Mouse (Mus musculus): Measurements from ENCODE around the gene Fgfr2. TPM values are rescaled to one million over a fixed set of nuclear protein-coding genes. Genes with fewer than 3 reads are reported as not detected.

Fgfr2 gene
- polyA plus RNA-seq, 1 experiment from 2014 or later: 104 TPM

DNA sequence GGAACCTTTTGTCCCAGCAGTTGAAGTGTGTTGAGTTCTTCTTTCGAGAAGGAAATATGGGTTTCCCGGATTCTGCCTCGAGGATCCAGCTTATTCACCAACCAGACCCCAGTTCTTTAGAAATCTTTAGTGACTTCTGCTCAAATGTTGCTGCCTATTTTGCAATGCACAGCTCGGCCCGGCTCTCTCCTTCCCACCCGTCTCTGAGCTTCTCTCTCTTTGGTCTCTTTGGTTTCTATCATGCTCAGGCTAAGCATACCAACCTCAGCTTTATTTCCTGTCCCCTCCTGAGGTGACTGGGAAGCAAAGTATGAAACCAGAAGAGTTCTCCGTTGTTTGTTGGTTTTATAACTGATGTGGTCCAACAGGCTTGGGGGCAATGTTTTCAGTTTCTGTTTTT lies 2306.9 kb downstream of the Fgfr2 start:
- no peaks in the 10 kb centered on the region for H3K36me3 ChIP-seq
- no peak overlapping the region for H3K27ac ChIP-seq
- ATAC-seq (ENCODE audit: insufficient read depth, low FRiP score, low read depth): no peak
- no peaks in the 10 kb centered on the region for H3K9me3 ChIP-seq
- no peaks in the 10 kb centered on the region for H3K4me1 ChIP-seq
- no peak overlapping the region for H3K4me3 ChIP-seq (replicated peaks)
- H3K9ac ChIP-seq: no peak overlapping the region
- no peaks in the 10 kb centered on the region for H3K27me3 ChIP-seq (replicated peaks)
- whole genome bisulfite sequencing: 83% methylated on average over 7 of the region's 7 CpGs
- H3K4me2 ChIP-seq: no peak overlapping the region

DNA sequence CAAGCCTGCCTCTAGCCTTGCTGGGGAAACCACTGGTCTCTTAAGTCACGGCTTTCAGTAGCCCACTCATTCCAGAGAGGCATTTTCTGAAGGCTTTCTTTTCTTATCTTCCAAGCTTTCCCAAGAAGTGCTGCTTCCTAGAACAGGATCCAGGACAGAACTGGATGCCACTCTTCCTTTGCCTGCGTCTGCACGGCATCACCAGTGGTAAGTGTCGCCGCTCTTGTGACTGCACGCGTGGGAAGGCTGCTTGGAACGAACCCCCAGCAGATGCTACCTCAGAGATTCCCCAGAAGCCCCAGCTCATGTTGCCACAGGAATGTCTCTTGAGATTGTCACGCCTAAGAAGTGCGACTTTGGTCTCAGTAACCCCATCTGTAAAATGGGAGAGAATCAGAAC lies 2307.5 kb downstream of the Fgfr2 start:
- Histone ChIP-seq H3K9ac (no peak overlapping the region), H3K27me3 (replicated peaks) (no peaks in the 10 kb centered on the region), H3K36me3 (no peaks in the 10 kb centered on the region), H3K4me1 (no peaks in the 10 kb centered on the region), H3K9me3 (no peaks in the 10 kb centered on the region), H3K4me2 (no peak overlapping the region), H3K27ac (no peak overlapping the region), H3K4me3 (replicated peaks) (no peak overlapping the region)
- ATAC-seq (ENCODE audit: insufficient read depth, low FRiP score, low read depth): no peak
- 94% methylated on average over 10 of the region's 10 CpGs for WGBS

DNA sequence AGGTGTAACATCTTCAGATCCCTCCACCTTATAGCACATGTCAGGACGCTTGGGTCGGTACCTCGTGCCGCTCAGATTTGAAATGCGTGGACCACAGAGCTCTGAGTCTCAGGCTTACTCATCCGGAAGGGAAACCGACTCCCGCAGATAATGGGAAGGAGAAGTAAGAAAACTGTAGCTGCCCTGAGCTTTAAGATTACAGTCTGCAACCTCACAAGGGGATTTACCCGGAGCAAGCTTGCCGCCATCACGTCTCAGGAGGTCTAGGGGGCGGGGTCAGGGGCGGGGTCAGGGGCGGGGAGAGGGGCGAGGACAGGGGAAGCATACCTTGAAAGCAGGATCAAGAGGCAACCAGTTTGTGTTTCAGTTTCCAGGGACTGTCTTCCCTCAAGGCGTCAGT lies 2310.7 kb downstream of the Fgfr2 start:
- no peaks in the 10 kb centered on the region for H3K36me3 ChIP-seq
- no peak for ATAC-seq (ENCODE audit: insufficient read depth, low FRiP score, low read depth)
- H3K4me3 ChIP-seq (replicated peaks): no peak overlapping the region
- H3K27me3 ChIP-seq (replicated peaks): no peaks in the 10 kb centered on the region
- WGBS: 43% methylated on average over 16 of the region's 16 CpGs
- H3K9ac ChIP-seq: no peak overlapping the region
- H3K27ac ChIP-seq: no peak overlapping the region
- peaks cover 6% of the 10 kb centered on the region; the same call in 1 of the 2 replicates for H3K4me1 ChIP-seq
- no peaks in the 10 kb centered on the region for H3K9me3 ChIP-seq
- H3K4me2 ChIP-seq: no peak overlapping the region

DNA sequence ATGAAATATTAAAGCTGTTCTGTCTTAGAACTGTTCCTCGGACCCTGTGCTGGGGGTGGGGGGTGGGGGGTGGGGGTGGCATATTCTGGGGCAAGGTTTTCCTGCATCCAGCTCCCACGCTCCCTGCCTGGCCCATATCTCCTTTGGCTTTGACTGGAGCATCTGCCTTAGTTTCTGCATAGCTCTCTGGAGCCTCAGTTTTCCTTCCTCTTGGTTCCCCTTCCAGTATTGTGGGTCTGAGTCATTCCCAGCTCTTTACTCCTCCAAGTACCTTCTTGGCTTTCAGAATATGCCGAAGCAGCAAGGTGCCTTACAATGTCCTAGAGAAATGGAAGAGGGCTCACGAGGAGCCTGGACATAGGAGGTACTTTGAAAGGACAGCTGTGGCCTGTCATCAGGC lies 2312.9 kb downstream of the Fgfr2 start:
- no peak overlapping the region for H3K4me3 ChIP-seq (replicated peaks)
- H3K9me3 ChIP-seq: no peaks in the 10 kb centered on the region
- no peaks in the 10 kb centered on the region for H3K27me3 ChIP-seq (replicated peaks)
- no peaks in the 10 kb centered on the region for H3K36me3 ChIP-seq
- no peak overlapping the region for H3K27ac ChIP-seq
- H3K9ac ChIP-seq: no peak overlapping the region
- WGBS: 63% methylated on average over 4 of the region's 4 CpGs
- H3K4me2 ChIP-seq: no peak overlapping the region
- peaks cover 9% of the 10 kb centered on the region; the same call in 1 of the 2 replicates for H3K4me1 ChIP-seq
- ATAC-seq (ENCODE audit: insufficient read depth, low FRiP score, low read depth): no peak

DNA sequence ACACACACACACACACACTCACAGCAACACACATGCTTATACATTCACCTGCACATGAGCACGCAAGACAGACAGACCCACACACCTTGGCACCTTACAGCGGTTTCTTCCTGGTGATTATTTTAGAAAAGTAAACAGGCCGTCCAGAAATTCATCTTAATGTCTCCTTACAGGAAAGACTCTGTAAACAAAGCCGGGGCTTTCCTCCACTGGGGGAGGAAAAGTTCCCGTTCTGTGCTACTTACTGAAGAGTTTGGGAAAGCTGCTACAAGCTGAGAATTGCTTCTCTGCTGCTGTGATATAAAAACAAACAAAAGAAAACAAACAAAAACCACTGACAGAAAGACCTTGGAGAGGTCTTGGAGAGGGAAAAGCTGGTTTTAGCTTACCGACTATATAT lies 2314.5 kb downstream of the Fgfr2 start:
- Histone ChIP-seq H3K27me3 (replicated peaks) (no peaks in the 10 kb centered on the region), H3K4me2 (no peak overlapping the region), H3K27ac (peak overlapping the region; percentile 24; the same call in 1 of the 2 replicates), H3K4me1 (peaks cover 9% of the 10 kb centered on the region; the same call in 1 of the 2 replicates), H3K9ac (no peak overlapping the region), H3K9me3 (no peaks in the 10 kb centered on the region), H3K4me3 (replicated peaks) (no peak overlapping the region), H3K36me3 (no peaks in the 10 kb centered on the region)
- no peak for ATAC-seq (ENCODE audit: insufficient read depth, low FRiP score, low read depth)
- WGBS: 13% methylated on average over 6 of the region's 6 CpGs

DNA sequence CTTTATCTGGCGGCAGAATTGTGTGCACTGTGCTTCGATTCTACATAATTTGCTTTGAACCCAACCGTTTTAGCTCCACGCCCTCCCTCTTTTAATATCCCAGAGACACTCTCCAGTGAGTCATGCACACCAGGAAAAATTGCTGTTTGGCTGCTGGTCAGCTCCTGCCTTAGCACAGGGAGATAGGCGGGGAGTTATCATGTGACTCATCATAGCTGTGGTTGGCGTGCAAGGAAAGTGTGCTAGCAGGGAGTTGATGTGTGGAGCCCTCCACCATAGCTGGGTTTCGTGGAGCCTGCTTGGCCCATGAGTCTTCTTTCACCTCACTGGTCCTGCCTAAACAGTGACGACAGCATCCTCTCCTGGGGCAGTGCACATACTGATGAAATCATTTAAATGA lies 2315.4 kb downstream of the Fgfr2 start:
- H3K27me3 ChIP-seq (replicated peaks): no peaks in the 10 kb centered on the region
- no peaks in the 10 kb centered on the region for H3K9me3 ChIP-seq
- H3K4me1 ChIP-seq: peaks cover 9% of the 10 kb centered on the region; the same call in 1 of the 2 replicates
- no peak overlapping the region for H3K27ac ChIP-seq
- peak; percentile 51 for ATAC-seq (ENCODE audit: insufficient read depth, low FRiP score, low read depth)
- no peak overlapping the region for H3K4me3 ChIP-seq (replicated peaks)
- H3K4me2 ChIP-seq: no peak overlapping the region
- H3K9ac ChIP-seq: no peak overlapping the region
- no peaks in the 10 kb centered on the region for H3K36me3 ChIP-seq
- 44% methylated on average over 8 of the region's 8 CpGs for WGBS

DNA sequence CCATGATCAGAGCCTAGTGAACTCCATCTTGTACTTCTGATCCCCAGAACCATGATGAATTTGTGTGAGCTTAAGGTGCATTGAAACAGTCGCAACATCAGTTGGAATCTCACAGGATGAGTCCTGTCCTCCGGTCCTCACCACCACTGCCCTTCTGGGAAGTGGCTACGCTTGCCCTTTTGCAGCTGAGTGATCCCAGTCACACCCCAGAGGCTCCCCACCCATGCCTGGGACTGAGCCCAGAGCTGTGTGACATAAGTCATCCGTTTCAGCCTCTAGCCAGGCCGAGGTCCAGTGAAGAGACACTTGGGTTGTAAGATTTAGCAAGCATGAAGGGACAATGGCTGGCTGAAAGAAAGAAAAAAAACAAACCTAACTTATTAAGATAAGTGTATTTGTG lies 2318.2 kb downstream of the Fgfr2 start:
- H3K4me1 ChIP-seq: peaks cover 15% of the 10 kb centered on the region; the same call in 1 of the 2 replicates
- no peaks in the 10 kb centered on the region for H3K27me3 ChIP-seq (replicated peaks)
- H3K9me3 ChIP-seq: no peaks in the 10 kb centered on the region
- no peak overlapping the region for H3K9ac ChIP-seq
- 87% methylated on average over 5 of the region's 5 CpGs for WGBS
- no peak overlapping the region for H3K27ac ChIP-seq
- H3K4me2 ChIP-seq: no peak overlapping the region
- H3K36me3 ChIP-seq: no peaks in the 10 kb centered on the region
- H3K4me3 ChIP-seq (replicated peaks): no peak overlapping the region
- no peak for ATAC-seq (ENCODE audit: insufficient read depth, low FRiP score, low read depth)

DNA sequence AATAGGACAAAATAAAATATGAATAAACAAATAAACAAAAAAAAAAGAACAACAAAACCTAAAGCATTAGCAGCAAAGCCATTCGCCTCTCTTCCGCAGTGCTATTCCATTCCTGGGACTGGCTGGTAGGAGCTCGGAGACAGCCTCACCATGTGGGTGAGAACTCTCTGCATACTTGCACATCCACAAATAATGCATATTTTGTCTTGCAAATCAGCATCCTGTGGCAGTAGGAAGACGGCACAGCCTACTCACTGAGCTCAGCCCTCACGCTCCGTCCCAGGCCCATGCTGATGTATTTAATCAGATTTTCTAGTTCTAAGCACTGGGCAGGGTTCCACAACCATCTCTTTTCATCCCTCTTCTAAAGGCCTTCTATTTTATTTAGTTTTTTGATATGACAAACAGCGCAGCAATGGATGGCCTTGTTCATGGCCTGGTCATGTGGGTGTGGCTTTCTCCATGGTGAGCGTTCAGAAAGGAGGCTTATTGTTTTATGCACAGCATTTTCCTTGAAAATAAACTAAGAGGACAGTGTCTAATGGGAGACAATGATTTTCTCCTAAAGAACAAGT lies 2319.8 kb downstream of the Fgfr2 start:
- Histone ChIP-seq H3K4me1 (peaks cover 15% of the 10 kb centered on the region; the same call in 1 of the 2 replicates), H3K4me2 (no peak overlapping the region), H3K9me3 (no peaks in the 10 kb centered on the region), H3K4me3 (replicated peaks) (no peak overlapping the region), H3K9ac (no peak overlapping the region), H3K27ac (no peak overlapping the region), H3K36me3 (no peaks in the 10 kb centered on the region), H3K27me3 (replicated peaks) (no peaks in the 10 kb centered on the region)
- ATAC-seq (ENCODE audit: insufficient read depth, low FRiP score, low read depth): no peak
- WGBS: 81% methylated on average over 8 of the region's 8 CpGs

DNA sequence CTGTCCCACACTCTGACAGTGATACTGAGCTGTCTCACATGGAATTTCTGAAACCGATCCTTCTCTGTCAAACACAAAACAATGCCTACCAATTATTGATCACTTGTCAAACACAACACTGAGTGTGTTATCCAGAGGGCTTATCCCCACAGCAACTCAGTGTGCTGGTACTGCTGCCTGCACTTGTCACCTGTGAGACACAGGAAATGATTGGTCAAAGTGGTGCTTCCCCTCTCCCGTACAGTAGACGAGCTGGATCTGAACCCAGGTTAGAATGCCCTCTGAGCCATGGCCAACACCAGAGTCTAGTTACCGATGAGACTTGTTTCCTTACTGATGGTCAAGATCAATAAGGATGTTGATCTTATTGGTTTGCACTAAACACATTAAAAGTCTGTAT lies 2321.3 kb downstream of the Fgfr2 start:
- H3K4me3 ChIP-seq (replicated peaks): no peak overlapping the region
- no peaks in the 10 kb centered on the region for H3K36me3 ChIP-seq
- no peaks in the 10 kb centered on the region for H3K27me3 ChIP-seq (replicated peaks)
- 0 out of 2 replicates have a peak, but pooled peaks cover 6% of the 10 kb centered on the region for H3K4me1 ChIP-seq
- H3K9me3 ChIP-seq: no peaks in the 10 kb centered on the region
- no peak overlapping the region for H3K27ac ChIP-seq
- H3K9ac ChIP-seq: no peak overlapping the region
- H3K4me2 ChIP-seq: no peak overlapping the region
- WGBS: 76% methylated on average over 4 of the region's 4 CpGs
- no peak for ATAC-seq (ENCODE audit: insufficient read depth, low FRiP score, low read depth)

DNA sequence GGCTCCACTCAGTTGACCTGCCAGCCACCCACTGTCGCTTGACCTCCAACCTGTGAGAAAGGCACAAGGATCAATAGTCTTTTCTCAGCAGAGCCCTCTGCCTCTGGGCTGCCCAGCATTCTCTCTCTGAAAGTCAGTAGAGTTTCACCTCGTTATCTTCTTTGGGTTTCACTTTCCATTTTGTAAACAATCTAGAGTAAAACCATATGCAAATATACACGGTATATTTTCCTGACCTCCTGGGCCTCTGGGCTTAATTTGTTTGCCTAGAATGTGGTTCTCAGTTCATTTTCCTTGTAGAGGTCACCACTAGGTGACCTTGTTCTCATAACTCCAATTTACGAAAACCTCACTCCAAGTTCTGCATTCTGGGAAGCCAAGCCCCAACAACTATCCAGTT lies 2322.5 kb downstream of the Fgfr2 start:
- 33% methylated on average over 4 of the region's 4 CpGs for WGBS
- no peaks in the 10 kb centered on the region for H3K9me3 ChIP-seq

DNA sequence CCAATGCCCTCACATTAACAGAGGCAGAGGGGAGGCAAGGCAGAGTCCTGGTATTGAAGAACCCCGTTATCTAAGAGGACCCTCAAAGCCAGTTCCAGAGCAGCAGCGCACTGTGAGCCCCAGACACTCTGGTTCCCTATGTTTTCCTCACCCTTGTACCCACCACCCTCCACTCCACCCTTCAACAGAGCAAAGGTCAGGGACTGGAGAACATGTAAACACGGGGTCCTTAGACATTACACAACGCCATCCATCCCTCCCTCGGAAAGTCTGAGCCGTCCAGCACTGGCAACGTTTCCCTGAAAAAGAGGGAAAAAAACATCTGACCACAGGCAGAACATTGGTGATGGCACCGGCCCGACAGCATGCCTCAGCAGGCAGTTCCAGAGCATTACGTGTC lies 2323.7 kb downstream of the Fgfr2 start:
- WGBS: 65% methylated on average over 10 of the region's 10 CpGs
- no peak overlapping the region for H3K9ac ChIP-seq
- no peaks in the 10 kb centered on the region for H3K36me3 ChIP-seq
- no peak overlapping the region for H3K4me2 ChIP-seq
- no peak overlapping the region for H3K4me3 ChIP-seq (replicated peaks)
- no peak for ATAC-seq (ENCODE audit: insufficient read depth, low FRiP score, low read depth)
- H3K27ac ChIP-seq: no peak overlapping the region
- 0 out of 2 replicates have a peak, but pooled peaks cover 6% of the 10 kb centered on the region for H3K4me1 ChIP-seq
- no peaks in the 10 kb centered on the region for H3K9me3 ChIP-seq
- H3K27me3 ChIP-seq (replicated peaks): no peaks in the 10 kb centered on the region

More for the DNA sequence above, 2322.5 kb downstream of the Fgfr2 start:
- Histone ChIP-seq H3K4me2 (no peak overlapping the region), H3K4me1 (0 out of 2 replicates have a peak, but pooled peaks cover 6% of the 10 kb centered on the region), H3K4me3 (replicated peaks) (no peak overlapping the region), H3K27ac (no peak overlapping the region), H3K27me3 (replicated peaks) (no peaks in the 10 kb centered on the region), H3K9ac (no peak overlapping the region), H3K36me3 (no peaks in the 10 kb centered on the region)
- no peak for ATAC-seq (ENCODE audit: insufficient read depth, low FRiP score, low read depth)

DNA sequence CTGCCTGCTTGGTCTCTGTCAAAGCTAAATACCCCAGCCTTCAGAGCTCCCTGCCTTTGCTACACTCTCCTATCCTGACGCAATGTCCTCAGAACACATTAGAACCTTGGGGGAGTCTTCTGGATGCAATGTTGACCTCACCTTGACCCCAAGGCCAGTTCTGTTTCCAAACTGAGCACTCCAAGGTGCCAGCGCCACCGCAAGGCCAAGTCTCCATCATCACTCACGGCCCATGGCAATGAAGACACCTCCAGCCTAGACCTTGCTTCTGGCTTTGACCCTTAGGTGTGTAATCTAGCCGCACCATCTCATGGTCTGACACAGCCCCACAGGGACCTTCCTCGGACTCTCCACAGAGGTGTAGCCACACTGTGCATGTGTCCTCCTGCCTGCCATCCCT lies 2325.6 kb downstream of the Fgfr2 start:
- Histone ChIP-seq H3K9ac (no peak overlapping the region), H3K4me3 (replicated peaks) (no peak overlapping the region), H3K4me2 (no peak overlapping the region), H3K9me3 (no peaks in the 10 kb centered on the region), H3K27me3 (replicated peaks) (no peaks in the 10 kb centered on the region), H3K27ac (no peak overlapping the region), H3K4me1 (0 out of 2 replicates have a peak, but pooled peaks cover 6% of the 10 kb centered on the region), H3K36me3 (no peaks in the 10 kb centered on the region)
- WGBS: 89% methylated on average over 6 of the region's 6 CpGs
- no peak for ATAC-seq (ENCODE audit: insufficient read depth, low FRiP score, low read depth)

DNA sequence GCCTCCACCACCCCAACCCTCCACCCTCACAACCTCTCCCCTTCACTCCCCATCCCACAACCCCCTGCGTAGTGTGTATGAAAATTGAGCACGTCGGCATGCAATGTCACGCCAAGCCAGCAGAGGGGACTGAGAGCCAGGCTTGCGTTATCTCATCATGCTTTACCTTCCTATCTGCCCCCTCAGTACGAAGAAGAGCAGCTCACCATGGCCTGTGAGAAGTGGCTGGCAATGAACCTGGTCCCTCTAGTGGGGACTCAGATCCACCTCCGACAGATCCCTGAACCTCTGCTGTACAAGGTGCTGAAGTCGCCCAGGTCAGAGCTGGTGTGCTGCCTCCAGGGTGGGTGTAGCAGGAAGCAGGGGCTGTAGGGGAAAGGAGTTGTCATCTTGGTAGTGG lies 2326.4 kb downstream of the Fgfr2 start:
- H3K9ac ChIP-seq: no peak overlapping the region
- ATAC-seq (ENCODE audit: insufficient read depth, low FRiP score, low read depth): no peak
- no peak overlapping the region for H3K4me2 ChIP-seq
- WGBS: 63% methylated on average over 8 of the region's 8 CpGs
- H3K9me3 ChIP-seq: no peaks in the 10 kb centered on the region
- no peak overlapping the region for H3K4me3 ChIP-seq (replicated peaks)
- no peak overlapping the region for H3K27ac ChIP-seq
- H3K36me3 ChIP-seq: no peaks in the 10 kb centered on the region
- H3K27me3 ChIP-seq (replicated peaks): no peaks in the 10 kb centered on the region
- H3K4me1 ChIP-seq: 0 out of 2 replicates have a peak, but pooled peaks cover 6% of the 10 kb centered on the region
